Mouse (Mus musculus) embryonic stem cell, embryonic (primary cell): ENCODE measurements around the gene Tpo.

Experiments used
- CTCF ChIA-PET, 4 experiments: fragments of 300-600 bp in 2 of 4; fragments of 350-600 bp in 2 of 4; sonication (Branson Sonifier 250); formaldehyde crosslinking; loops; one replicate each; lab custom pipeline; 2022; ENCODE audit warnings: inconsistent platforms in 2 of 4; lab: Charles Lee
- POLR2A ChIA-PET, 4 experiments: fragments of 300-600 bp in 2 of 4; fragments of 350-600 bp in 2 of 4; sonication (Branson Sonifier 250); formaldehyde crosslinking; loops; one replicate each; lab custom pipeline; 2022; ENCODE audit warnings: antibody characterized with exemption in 4 of 4, inconsistent platforms in 1 of 4; lab: Charles Lee

Tpo gene

DNA sequence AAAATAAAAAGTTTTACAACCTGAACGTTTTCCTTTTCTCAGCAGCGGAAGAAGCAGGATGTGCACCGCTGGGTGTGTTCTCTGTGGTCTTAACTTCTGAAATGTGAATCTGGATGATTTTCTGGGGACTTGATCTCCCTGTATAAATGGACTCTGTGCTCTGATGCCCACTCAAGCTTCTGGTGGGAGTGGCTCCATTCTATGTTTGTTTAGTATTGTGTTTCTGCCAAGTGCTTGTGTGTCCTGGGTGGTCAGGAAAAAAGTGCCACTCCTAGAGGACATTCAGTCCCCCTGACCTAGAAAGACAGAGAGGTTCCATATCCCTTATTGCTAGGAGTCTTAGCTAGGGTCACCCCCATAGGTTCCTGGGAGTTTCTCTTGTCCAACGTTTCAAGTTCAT, at the start of gene Tpo:
TSS of gene Tpo (minus strand) at position 101 of the 400 bp plus-strand sequence.
- CTCF ChIA-PET: no interaction called here

DNA sequence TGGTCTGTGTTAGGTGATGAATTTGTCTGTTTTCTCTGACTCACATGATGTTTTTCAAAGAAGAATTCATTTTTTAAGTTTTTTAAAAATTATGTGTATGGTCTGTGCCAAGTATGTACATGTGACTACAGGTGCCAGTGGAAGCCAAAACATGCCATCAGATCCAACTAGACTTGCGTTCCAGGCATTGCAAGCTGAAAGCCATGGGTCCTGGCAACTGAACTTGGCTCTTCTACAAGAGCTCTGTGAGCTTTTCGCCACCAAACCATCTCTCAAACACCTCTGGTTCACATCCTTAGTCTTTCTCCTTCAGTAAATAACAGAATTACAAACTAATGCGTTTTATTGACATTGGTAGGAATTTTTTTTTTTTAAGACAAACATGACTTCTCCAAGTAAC, 49.3 kb upstream of the Tpo start:
- CTCF ChIA-PET: no interaction called here
- POLR2A ChIA-PET: interaction anchor here in 1 of 4 experiments (1.1 kb wide), 1 partner anchor 403 kb away, joined by 3 read pairs; the partner anchor contains the start of gene Tmem18

More for the DNA sequence above, at the start of gene Tpo:
- POLR2A ChIA-PET: no interaction called here

DNA sequence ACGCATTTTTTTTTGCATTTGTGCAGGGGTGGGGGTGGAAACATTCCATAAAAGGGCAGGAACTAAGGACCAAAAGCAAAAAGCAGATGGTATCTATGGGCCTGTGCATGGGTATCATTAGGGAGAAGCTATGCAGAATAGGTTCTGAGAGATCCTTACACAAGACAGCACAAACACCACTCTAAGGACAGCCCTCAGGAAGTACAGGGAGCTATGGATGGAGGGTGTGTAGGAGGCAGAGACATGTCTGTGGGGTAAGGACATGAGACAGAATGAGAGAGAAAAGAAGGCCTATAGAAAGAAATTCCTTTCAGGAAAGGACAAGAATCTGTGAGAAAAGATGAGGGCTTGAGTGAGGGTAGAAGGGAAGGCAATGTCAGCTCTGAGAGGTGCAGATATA, 47.2 kb upstream of the Tpo start:
- ChIA-PET POLR2A (interaction anchor here in 1 of 4 experiments (0.7 kb wide), 1 partner anchor 980 kb away, joined by 3 read pairs; no protein-coding TSS in a partner anchor), CTCF (no interaction called here)

DNA sequence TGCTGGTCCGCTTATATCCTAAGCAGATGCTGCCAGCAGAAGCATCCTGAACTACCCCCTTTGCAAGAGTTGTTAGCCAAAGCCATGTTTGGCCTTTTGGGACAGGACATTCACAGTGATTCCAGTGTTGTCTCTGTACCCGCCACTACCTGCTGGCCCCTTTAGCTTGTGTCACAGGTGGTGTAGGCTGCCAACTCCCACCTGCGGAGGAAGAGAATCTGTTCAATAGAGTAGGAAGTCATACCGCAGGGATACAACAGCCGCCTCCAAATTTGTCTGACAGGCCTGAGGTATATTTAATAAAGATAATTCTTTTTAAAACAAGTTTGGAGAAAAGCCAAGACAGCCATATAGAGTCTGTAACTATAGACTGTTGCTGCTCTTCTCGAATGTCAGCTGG, 45.5 kb upstream of the Tpo start:
- ChIA-PET POLR2A (no interaction called here), CTCF (no interaction called here)

DNA sequence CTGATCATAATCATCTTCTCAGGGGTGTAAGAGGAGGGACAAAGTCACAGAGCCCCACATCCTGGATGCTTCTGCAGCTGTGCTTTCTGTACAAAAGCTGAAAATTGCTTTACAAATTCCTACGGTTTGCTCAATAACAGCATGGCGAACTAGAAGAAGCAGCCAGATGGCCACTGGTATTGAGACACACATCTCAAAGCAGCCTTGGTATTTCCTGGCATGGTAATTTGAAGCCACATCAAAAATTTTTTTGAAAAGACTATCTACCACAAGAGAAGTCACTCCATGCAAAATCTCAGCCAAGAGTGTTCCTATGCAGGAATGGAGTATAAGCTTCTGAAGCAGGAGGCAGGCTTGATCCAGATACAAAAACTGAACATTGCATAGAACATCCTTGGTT, 45.1 kb upstream of the Tpo start:
- POLR2A ChIA-PET: interaction anchor here in 1 of 4 experiments (0.7 kb wide), 1 partner anchor 898 kb away, joined by 5 read pairs; no protein-coding TSS in a partner anchor
- CTCF ChIA-PET: no interaction called here

DNA sequence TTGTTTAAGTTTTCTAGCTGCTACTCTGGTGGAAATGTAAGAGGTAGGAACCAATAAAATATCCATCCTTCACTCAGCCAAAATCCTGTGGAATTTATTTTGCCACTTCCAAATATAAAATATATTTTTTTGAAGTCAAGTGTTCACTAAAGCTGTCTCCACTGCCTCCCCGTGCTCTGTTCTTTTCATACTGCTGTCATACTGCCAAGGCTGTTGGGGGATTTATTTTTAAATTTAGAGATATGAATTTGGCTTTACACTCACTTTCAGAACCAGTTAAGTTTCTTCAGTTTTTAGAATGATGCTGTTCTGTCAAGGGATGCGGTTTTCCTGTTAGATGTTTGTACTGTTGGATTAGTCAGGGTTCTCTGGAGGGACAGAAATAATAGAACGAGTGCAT, 36.1 kb upstream of the Tpo start:
- POLR2A ChIA-PET: no interaction called here
- CTCF ChIA-PET: no interaction called here

DNA sequence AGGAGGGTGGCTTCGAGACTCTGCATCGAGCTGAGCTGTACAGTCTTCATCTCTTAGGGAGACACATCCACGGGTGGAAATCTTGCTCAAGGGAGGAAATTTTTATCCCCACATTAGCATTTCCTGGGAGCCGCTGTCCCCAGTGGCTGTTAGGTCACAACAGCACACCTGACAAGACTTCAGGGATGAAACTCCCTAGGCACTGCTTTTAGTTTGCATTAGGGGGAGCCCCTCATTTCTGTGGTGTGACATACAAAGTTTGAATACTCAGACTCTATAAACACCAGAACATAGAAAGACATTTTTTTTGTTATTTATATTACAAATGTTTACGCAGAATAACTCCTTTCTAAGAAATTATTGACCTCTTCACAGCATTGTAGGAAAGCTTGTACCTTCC, 32.1 kb upstream of the Tpo start:
- POLR2A ChIA-PET: no interaction called here
- CTCF ChIA-PET: no interaction called here

DNA sequence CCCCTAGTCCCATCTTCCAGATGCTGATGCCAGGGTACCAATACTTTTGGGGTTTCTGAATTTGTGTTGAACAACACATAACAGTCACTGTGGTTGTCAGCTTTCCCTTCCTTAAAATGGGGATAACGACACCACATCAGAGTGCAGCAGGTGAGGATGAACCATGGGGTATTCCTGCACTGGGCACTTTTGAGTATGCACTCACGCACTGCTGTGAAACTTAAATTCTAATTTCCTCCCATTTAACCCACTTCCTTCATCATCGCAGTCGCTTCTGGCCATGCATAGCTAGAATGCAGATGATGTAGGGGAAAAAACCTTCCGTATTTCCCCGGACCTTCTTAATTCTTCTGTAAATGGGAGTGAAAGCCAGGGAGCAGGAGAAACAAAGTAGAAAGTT, 31.6 kb upstream of the Tpo start:
- ChIA-PET POLR2A (no interaction called here), CTCF (no interaction called here)

DNA sequence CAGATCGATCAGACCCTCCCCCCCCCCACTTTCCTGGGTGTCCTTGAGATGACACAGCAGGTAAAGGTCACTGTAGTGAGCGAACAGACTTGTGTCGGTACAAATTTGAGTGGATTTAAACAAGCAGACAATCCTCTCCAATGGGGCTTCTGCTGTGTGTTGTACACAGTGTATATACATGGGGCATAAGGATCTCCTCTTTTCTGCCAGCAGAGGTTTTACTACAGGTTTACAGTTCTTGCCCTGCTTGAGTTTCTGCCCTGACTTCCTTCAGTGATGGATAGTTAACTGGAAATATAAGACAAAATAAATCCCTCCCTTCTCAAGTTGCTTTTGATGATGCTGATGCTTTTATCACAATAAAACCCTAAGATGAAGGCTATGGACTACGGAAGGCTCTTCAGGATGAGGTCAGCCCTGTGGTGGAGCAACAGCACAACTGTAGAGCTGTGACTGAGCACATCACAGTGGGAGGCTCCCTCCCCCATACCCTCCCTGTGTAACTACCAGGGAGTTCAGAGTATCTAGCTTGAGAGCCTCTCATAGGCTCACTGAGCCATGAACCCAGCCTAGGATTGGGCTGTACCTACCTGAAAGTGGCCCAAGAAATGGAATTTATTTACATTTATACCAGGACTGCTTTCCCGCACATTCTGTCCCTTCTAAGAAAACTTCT, 29.4 kb upstream of the Tpo start:
- ChIA-PET POLR2A (no interaction called here), CTCF (no interaction called here)

DNA sequence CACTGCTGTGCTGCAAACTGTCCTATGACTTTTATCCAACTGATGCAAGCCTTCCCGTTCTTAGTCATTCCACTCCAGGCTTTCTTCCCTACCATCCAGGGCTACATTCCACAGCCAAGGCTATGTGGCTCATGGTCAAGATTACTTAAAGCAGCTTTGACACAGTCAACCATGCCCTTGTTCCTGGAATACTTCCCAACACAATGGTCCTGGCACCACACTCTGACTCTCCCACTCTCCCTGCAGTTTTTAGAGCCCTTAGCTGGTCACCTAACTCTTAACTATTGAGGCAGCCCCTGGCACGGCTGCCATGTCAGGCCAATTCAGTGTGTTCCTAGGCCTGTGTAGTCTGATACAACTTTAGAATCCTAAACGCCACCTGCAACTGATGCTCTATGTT, 28.1 kb upstream of the Tpo start:
- POLR2A ChIA-PET: no interaction called here
- CTCF ChIA-PET: no interaction called here

DNA sequence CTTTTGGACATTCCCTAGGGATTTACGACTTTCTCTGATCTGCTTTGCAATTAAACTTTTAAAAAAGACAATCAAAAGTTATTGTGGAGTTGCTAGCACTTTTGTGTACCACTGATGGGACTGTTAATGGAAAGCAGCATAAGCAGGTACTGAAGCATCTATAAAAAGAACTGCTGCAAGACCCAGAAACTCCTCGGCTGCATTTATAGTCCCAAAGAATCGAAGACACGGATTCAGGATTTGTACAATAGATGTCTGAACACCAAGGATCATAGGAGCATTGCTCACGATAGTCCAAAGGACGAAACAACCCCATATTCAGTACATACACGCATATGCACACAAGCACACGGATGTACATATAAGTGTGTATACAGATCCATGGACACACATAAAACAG, 27.4 kb upstream of the Tpo start:
- ChIA-PET POLR2A (no interaction called here), CTCF (no interaction called here)

DNA sequence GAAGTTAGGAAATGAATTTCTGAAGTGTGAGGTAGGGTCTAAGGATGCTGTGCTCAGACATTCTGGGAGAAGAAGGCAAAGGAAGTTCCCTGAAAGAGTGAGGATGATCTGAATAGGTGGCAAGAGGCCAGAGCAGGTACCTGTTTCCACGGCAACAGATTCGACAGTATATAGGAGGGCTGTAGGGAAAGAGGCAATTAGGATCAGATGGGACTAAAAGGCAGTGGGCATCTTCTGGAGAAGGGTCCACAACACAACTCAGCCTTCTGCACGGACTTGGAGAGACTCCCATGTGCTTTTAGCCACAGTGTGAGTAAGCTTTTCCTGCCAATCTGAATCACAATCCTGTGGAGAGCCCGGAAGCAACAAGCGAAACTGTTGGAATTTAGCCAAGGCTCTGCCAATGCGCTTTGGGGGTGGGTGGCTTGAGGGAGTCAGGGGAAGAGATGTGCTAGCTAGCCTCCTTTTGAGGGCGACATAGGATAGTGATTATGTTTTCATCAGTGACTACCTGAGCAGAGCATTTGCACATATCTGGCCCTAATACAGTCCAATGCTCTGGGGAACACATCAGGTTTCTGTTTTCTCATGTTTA, 21.8 kb upstream of the Tpo start:
- ChIA-PET POLR2A (interaction anchor here in 1 of 4 experiments (0.5 kb wide), 1 partner anchor 186 kb away, joined by 3 read pairs; no protein-coding TSS in a partner anchor), CTCF (interaction anchor here in 1 of 4 experiments (0.6 kb wide), 1 partner anchor 303 kb away, joined by 3 read pairs; no protein-coding TSS in a partner anchor)

DNA sequence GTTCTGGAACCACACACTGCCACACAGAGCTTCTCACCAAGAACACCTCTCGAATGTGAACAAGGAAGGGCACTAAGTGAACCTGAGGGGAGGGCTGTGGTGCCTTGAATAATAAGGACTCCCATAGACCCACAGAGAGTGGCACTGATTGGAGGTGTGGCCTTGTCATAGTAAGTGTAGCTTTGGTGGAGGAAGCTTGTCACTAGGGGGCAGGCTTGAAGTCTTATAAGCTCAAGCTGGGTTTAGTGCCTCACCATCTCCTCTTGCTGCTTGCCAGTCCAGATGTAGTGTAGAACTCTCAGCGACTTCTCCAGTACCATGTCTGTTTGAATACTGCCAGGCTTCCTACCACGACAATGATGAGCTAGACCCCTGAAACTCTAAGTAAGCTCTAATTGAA, 9.7 kb upstream of the Tpo start:
- ChIA-PET CTCF (interaction anchor here in 3 of 4 experiments (0.6 to 2.1 kb wide), 7 partner anchors 14 to 228 kb away, joined by 3 to 7 read pairs (median 3); no protein-coding TSS in a partner anchor), POLR2A (no interaction called here)

DNA sequence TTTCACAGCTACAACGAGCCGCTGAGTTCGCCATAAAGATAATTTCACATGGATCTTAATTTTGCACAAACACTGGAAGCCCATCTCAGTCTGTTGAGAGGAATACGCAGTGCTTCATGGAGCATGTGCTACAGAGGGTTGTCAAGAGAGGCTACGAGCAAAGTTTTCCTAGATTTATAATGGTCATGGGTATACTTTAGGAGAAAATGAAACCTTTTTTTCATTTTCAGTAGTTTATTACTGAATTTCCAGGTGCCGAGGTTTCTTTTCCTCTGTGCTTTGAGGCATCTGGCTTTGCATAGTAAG, 3.1 kb downstream of the Tpo start:
- CTCF ChIA-PET: interaction anchor here in 1 of 4 experiments (0.7 to 2.0 kb wide), 2 partner anchors 11 to 17 kb away, joined by 3 to 4 read pairs; no protein-coding TSS in a partner anchor
- POLR2A ChIA-PET: no interaction called here

DNA sequence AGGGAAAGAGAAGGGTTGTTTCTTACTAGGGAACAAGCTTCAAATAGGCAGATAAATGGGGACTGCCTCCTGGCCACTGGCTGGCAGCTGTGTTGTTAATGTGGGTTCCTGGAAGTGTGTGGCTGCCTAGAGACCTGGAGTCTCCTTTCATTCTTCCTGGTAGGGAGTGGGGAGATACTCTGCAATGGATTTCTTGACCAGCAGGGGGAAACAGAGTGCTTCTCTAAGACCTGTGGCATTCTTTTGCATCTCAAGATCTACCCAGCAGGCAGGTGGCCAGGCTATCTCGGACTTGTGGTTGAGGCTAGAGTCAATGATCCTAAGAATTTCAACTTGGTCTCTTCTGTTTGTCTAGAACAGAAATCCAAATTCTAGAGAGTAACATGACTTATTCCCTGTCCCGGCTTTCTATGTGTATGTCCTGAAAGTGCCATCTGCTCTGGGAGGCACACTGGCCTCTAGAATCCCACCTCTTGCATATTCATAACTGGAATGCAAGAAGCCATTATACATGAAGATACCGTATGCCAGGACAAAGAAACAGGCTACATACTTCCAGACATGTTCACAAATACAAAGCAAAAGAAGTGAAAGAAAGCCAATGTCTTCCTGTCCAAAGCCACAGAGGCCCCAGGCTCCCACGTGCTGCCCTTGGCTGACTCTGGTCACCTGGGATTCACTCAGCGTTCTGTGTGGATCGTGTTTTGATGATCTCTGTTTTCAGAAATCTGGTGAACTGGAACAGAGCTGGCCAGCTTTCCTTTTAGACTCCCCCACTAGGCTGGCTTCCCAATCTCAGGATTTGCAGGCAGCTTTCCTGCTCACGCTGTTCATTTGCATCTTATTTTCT, 3.6 kb downstream of the Tpo start:
- CTCF ChIA-PET: interaction anchor here in 3 of 4 experiments (0.6 to 2.0 kb wide), 7 partner anchors 8 to 241 kb away, joined by 3 to 6 read pairs (median 4); no protein-coding TSS in a partner anchor
- POLR2A ChIA-PET: interaction anchor here in 2 of 4 experiments (0.6 to 0.8 kb wide), 2 partner anchors 76 to 244 kb away, joined by 3 to 4 read pairs; partner anchors contain the start of gene Sntg2 (in 1 of the 2)

DNA sequence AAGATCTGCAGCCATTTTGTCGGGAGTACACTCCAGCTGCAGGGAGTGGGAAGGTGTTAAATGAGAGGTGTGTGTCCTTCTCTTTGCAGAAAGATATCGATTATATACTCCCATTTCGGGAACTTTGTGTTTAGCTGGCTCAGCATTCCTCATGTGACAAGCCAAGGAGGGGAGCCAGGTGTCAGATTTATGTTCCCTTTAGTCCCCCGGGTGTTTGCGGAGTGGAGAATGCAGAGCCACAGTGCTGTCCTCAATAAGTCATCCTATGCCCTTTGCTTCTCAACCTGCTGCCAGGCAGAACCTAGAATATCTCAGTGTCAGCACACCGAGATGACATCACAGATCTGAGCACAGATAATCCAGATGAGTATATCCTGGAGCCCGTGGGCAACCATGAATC, 10.1 kb downstream of the Tpo start:
- CTCF ChIA-PET: no interaction called here
- POLR2A ChIA-PET: no interaction called here

DNA sequence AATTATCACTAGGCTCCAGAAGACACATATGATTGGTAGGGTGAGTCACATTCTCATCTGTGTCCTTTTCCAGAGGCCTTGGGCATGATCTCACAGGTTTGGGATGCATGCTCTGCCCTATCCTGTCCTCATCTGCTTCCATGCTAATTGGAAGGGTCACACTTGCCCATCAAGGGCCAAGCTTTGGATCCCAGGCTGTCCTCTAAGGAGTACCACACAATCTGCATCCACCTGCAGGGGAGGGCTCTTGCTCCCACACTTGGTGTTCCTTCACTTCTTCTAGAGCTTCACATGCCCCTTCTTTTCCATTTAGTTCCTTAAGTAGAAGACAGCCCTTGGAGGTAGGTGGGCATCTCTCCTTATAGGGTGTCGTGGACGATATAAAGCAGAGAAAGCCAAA, 20.2 kb downstream of the Tpo start:
- ChIA-PET CTCF (interaction anchor here in 1 of 4 experiments (0.5 kb wide), 1 partner anchor 18 kb away, joined by 3 read pairs; no protein-coding TSS in a partner anchor), POLR2A (no interaction called here)

DNA sequence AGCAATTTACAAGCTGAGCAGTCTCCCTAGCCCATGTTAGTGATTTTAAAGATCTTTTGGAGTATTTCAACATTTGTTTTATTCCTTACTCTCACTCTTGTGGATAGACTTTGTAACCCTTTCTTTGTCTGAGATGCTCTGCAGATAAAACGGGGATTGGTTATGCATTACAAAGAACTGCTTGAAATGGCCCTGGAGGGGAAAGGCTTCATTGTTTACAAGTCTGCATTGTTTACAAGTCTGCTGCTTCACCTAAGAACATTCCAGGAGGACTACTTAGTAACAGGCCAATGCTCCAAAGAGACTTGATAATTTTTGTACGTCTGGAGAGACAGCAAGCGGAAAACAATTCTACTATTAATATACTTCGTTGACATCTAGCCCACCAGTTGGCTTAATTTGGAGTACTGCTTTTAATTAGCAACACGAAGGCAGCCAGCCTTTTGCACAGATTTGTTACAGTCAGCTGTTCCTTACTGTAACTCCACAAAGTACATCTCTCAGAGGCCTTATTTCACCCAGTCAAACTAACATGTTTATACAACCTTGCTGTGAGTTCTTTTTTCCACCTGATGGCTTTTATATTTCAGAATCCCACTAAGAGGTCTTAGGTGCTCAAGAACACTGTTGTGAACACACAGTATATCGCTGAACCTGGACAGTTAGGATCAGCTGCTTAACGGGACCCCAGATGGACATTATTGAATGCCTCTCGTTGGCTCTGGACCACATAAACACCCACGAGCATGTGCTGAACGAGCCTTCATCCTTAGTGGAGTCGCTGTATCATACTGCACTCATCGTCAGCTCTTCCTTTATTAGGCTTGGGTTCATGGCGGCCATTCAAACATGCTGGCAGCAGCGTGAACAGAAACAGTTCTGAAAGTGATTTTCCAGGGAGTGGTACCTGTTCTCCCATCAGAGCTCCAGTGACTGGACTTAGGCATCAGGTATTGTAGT, 22.5 kb downstream of the Tpo start:
- ChIA-PET POLR2A (no interaction called here), CTCF (interaction anchor here in 1 of 4 experiments (0.6 kb wide), 1 partner anchor 464 kb away, joined by 4 read pairs; no protein-coding TSS in a partner anchor)
